Mouse (Mus musculus) megakaryocyte progenitor cell, adult 5-6 weeks (primary cell): ENCODE results near the gene Kctd19. TPM values are rescaled to one million over a fixed set of nuclear protein-coding genes. Genes with fewer than 3 reads are reported as not detected.
A peak's percentile ranks its signal among the peaks of the same experiment; 100 is the strongest.

Source experiments
- ATAC-seq: replicated peaks from 2 replicates; pipeline ENCODE4 v1.8.0; 2016; ENCODE audit warnings: mild to moderate bottlenecking, moderate TSS enrichment, inconsistent platforms; ENCODE audit not compliant: poor library complexity
- total RNA-seq, 2 experiments: library from RNA; stranded (forward) in 1 of 2; stranded (reverse) in 1 of 2; fragments of 157-497, 149-512 nt in 1 of 2; fragments of 200-1000 nt in 1 of 2; gene quantifications; 2 replicates each; pipeline versions ENCODE4 v1.2.3 to v1.2.4; 2015 to 2017

Gene Kctd19
- total RNA-seq (2015) (not detected in 2 replicates), total RNA-seq (2017) (0.12 TPM in 1 of 2 replicates, not detected in the other)

DNA sequence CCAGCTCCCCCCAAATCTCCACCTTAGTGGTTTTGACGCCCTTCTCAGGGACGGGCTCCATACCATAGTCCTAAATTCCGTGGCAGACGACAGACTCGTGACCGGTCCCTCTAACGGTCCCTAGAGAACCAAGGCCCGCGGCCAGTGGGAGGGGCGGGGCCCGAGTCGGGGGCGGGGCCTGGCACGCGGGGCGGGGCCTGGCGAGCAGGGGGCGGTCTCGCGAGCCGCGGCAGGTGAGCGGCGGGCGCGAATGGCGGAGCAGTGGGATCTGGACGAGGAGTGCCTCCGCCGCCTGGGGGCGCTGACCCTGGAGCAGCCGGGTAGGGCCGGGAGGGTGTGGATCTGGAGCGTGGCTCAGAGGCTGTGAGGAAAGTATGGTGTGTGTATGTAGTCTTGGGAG is at the start of gene Kctd19, which contains the start of gene Lrrc36:
Gene Kctd19 (minus strand): TSS at position 112 of the 400 bp plus-strand sequence.
Gene Lrrc36 (plus strand): TSS at position 181 of the 400 bp plus-strand sequence.
- ATAC-seq: peak; percentile 98

DNA sequence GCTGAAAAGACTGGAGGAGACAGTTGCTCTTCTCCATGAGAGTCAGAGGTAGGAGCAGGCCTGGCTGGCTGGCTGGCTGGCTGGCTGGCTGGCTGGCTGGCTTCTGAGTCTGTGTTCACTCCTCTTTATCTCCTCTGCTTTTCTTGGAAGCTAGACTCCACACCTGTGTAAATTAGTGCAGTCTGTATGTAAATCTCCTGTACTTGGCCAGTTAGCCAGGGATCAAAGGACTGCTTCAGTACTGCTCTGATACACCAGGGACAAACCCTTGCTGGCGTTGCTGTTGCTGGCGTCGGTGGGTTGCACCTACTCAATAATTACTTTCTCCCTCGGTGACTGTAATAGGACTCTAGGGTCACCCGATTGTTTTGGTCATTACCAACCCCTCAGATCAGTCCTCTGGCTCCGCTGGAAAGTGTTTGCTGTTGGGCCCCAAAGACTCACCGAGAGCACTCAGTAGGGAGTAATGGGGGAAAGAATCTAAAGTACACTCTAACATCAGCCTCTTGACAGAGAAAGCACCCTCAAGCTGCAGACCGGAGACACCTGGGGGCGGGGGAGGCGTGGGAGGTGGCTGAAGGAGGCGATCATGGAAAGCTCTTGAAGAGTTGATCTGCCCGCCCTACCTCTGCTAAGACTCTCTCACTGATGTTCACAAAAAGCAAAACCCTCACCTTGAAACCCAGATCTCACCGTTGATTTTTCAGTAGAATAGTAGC is 47.9 kb upstream of the Kctd19 start:
- no peak for ATAC-seq

- ATAC-seq: peak; percentile 74
Measured at GRCm38 (mm10) chr8:105455218-105455617, 41.9 kb upstream of the Kctd19 start.

- ATAC-seq: peak; percentile 50; the same call in 1 of the 2 replicates
Measured at GRCm38 (mm10) chr8:105454088-105454487, 40.8 kb upstream of the Kctd19 start.

- peak; percentile 54 for ATAC-seq
Measured at GRCm38 (mm10) chr8:105453296-105453695, 40.0 kb upstream of the Kctd19 start.

DNA sequence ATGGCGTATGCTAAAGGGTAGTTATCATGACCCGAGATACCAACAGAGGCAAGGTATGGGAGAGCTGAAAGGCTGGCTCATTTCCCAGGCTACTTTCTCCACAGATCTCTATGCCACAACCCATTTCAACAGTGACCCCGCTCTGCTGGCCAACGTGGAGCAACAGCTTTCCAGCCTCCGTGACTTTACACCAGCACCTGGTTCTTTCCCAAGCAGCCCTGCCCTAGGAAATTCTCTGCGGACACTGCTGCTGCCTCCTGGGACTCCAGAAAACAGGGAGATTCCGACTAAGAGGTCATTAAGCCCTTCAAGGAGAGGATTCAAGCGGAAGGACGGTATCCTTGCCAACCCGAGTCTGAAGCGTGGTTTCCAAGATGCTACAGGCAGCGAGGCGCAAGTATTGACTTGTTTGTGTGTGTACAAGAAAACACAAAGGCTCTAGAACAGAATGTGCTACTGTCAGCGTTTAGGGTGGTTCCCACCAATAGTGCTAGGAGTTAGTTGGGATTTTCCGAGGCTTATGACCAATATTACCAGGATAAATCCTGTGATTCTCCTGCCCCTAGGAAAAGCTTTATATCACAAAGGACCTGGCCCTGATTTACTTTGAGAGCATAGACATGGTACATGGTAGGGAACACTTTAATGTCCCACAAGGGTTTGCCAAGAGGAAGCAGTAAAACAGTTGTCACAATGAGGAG is 38.8 kb upstream of the Kctd19 start:
- no peak for ATAC-seq

DNA sequence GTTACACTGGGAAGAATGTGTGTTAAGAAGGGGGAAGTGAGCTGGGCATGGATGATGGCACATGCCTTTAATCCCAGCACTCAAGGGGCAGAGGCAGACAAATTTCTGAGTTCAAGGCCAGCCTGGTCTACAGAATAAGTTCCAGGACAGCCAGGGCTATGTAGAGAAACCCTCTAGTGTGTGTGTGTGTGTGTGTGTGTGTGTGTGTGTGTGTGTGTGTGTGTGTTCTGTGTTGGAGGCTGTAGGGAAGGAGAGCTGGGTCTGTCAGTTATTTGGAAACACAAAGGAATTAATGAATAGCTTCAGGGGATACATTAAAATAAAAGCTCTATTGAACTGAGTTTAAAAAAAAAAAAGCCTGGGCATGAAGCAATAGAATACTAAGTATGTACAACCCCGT is 37.7 kb upstream of the Kctd19 start:
- no peak for ATAC-seq

DNA sequence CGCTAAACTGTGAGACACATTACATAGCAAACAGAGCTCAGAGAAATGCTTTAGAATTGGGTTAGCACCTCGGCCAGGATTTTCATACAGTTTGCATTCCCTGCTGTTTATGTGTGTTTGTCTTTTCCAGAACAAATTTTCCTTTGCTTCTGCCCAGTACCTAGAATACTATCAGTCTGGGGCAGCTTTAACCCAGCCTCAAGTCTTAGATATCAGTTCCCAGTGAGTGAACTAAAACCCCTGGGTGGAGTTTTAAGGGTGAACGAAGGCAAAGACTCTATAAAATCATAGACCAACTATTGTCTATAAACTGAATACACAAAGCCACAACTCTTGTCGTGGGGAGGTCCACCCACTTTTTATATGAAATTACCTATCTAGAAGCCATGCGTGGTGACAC is 35.3 kb upstream of the Kctd19 start:
- ATAC-seq: peak; percentile 31

DNA sequence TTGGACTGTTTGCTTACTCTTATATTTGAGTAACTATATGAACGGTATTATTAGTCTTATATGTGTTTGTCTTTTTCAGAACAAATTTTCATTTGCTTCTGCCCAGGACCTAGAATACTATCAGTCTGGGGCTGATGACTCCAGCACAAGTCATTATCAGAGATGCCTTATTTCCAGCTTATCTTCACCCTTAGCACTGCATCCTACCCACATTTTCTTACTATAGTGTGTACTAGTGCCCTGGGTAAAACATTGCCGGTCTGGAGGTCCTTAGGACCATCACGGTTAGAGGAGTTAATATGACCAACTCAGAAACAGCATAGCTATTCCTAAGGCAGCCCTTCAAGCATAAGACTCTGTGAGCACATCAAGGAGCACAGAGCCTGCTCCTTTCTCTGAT is 34.9 kb upstream of the Kctd19 start:
- ATAC-seq: peak; percentile 68

GRCm38 (mm10) chr8:105446127-105446552 is 32.8 kb upstream of the Kctd19 start:
- no peak for ATAC-seq

DNA sequence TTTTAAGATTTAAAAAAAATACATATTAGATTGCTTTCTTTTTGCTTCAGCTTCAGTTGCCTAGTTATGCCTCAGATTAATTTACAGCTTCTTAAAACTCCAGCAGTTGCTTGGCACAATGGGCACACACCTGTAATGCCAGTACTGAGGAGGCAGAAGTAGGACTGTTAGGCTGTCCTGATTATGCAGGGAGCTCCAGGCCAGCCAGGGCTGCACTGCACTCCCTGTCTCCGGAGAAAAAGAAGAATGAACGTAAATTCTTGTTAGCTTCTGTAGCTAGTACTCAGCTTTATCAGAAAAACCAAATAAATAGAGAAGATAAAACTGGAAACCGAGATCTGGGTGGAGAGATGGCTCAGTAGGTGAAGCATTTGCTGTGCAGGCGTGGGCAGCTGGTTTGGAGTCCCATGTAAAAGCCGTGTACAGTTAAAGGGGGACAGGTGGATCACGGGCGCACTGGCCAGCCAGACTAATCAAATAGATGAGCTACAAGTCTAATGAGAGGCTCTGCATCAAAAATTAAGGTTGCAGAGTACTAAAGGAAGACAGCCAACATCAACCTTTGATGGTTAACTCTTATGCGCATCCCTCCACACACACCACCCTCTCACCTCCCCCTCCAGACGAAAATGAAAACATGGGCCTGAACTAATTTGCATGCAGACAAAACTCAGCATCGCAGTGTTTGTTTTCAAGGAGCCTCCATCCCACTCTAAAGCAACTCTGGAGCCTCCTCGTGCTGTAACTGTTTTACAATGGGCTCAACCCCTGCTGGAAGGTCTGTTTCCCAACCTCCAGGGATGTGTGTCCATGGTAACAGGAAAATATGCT is 32.2 kb upstream of the Kctd19 start:
- ATAC-seq: no peak

GRCm38 (mm10) chr8:105442661-105443060 is 29.4 kb upstream of the Kctd19 start:
- ATAC-seq: no peak

GRCm38 (mm10) chr8:105441433-105441832 is 28.1 kb upstream of the Kctd19 start:
- ATAC-seq: peak; percentile 58

- ATAC-seq: peak; percentile 88
Measured at GRCm38 (mm10) chr8:105438865-105439264, 25.6 kb upstream of the Kctd19 start.

- ATAC-seq: no peak
Measured at GRCm38 (mm10) chr8:105437078-105437748, 23.9 kb upstream of the Kctd19 start.

- no peak for ATAC-seq
Measured at GRCm38 (mm10) chr8:105436218-105436617, 22.9 kb upstream of the Kctd19 start.

DNA sequence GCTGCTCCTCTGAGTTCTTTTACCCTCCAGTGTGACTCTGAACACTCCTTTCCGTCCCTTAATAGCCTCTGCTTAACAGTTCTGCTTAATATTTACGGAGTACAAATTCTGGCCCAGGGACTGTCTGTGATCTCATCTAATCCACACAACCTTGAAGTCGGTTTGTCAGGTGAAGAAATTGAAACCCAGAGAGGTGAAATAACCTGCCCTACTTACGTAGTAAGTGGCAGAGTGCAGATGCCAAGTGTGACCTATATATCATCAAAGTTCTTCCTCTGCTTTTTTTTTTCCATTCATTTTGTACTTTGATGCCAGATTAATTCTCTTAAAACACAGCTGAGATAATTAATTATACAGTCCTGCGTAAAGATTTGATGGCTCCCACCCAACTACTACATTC is 20.8 kb upstream of the Kctd19 start:
- ATAC-seq: no peak

DNA sequence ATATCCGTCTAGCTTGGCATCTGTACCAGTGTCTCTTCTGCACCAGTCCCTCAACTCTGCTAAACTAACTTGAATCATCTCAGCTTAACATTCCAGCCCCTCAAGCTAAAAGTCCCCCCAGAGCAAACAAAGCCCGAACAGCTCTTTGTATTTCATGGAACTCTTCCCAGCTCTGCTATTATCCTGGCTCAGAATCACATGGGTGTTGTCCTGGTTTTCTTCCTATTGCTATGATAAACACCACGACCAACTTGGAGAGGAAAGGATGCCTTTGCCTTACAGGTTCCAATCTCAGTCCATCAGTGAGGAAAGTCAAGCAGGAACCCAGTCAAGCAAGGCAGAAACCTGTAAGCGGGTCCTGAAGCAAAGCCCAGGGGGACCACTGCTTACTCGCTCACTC is 20.2 kb upstream of the Kctd19 start:
- no peak for ATAC-seq

DNA sequence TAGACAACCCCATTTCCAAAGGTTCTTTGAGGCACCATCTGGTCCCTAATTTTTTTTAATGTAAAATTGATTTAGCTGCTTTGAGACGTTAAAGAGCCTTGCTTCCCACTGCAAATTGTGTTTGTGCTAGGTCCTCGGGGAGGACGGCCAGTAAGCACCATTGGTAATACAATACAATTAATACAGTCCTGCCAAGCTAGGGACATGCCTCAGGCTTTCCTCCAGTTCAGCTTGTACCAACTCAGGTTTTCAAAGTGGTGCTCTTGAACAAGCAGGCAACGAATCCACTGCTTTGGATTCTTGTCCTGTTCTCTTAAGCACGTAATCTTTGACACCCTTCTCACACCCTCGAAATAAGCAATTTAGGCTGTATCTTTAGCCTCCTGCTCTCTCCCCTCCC is 19.7 kb upstream of the Kctd19 start:
- no peak for ATAC-seq

GRCm38 (mm10) chr8:105431743-105432515 is 18.6 kb upstream of the Kctd19 start:
- ATAC-seq: no peak
